21 mouse cellular contexts compared by ENCODE assay signal in the genomic region with DNA sequence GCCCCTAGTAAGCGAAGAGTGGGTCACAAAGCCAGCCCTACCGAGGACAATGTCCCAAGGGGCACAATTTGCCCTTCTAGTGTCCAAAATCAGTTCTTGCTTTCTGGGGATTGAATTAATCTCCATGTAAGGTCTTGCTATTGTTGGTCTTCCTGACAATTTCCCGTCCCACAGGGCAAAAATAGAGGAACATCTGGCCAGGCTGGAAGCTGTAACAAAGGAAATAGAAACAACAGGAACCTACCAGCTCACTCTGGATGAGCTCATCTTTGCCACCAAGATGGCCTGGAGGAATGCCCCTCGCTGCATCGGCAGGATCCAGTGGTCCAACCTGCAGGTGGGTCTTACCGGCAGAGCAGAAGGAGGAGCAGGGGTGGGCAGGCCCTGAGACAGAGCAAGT. TPM values are rescaled to one million over a fixed set of nuclear protein-coding genes. Genes with fewer than 3 reads are reported as not detected.
DNase-seq lines count a peak whose midpoint lies in the region; ATAC-seq lines count a peak whose summit lies in the region.
"Had no signal": no experiment of that assay in that cellular context is flagged by ENCODE, and none has a peak within 500 bp of the region (broad histone marks: within the 10 kb centered on the region; RNA-seq: fewer than 3 reads in every experiment).

No protein-coding gene starts in this region.

- H3K4me3 ChIP-seq in lung, embryonic 16.5 days (ENCODE audit: low read length), result no peak overlapping the region
- H3K4me3 ChIP-seq: embryonic facial prominence, embryonic 13.5 days; liver, embryonic 12.5 days; midbrain, embryonic 12.5 days; neural tube, embryonic 12.5 days had no signal

- no peak overlapping the region for H3K4me2 ChIP-seq in lung, embryonic 16.5 days (ENCODE audit: low read depth, low read length)
- H3K4me2 ChIP-seq: embryonic facial prominence, embryonic 13.5 days; liver, embryonic 12.5 days; midbrain, embryonic 12.5 days; neural tube, embryonic 12.5 days had no signal

- no peaks in the 10 kb centered on the region for H3K36me3 ChIP-seq in lung, embryonic 16.5 days (ENCODE audit: control insufficient read depth, insufficient read depth, low read length)
- H3K36me3 ChIP-seq: embryonic facial prominence, embryonic 13.5 days; G1E; liver, embryonic 12.5 days; midbrain, embryonic 12.5 days; neural tube, embryonic 12.5 days had no signal

- WGBS in lung, embryonic 16.5 days, result 74% methylated on average over 6 of the region's 6 CpGs

- H3K9me3 ChIP-seq in lung, embryonic 16.5 days (ENCODE audit: control insufficient read depth, low read length), result no peaks in the 10 kb centered on the region
- H3K9me3 ChIP-seq: embryonic facial prominence, embryonic 13.5 days; G1E; liver, embryonic 12.5 days; midbrain, embryonic 12.5 days; neural tube, embryonic 12.5 days had no signal

- no peak overlapping the region for H3K9ac ChIP-seq in lung, embryonic 16.5 days (ENCODE audit: low read length)
- H3K9ac ChIP-seq: embryonic facial prominence, embryonic 13.5 days; liver, embryonic 12.5 days; midbrain, embryonic 12.5 days; neural tube, embryonic 12.5 days had no signal

- no peaks in the 10 kb centered on the region for H3K27me3 ChIP-seq in lung, embryonic 16.5 days (ENCODE audit: control insufficient read depth, insufficient read depth, low read depth, low read length)
- H3K27me3 ChIP-seq: embryonic facial prominence, embryonic 13.5 days; liver, embryonic 12.5 days; midbrain, embryonic 12.5 days; neural tube, embryonic 12.5 days had no signal

- ATAC-seq in lung, embryonic 16.5 days (ENCODE audit: low read depth), result peak; percentile 17; the same call in 1 of the 2 replicates
- ATAC-seq: activated CD4-positive, CD25-positive, alpha-beta regulatory T cell, adult 4 months; forebrain, embryonic 16.5 days; liver, embryonic 12.5 days had no signal

- DNase-seq in heart, adult 11 months, result peak; percentile 96
- DNase-seq in heart, postnatal 4 days, result no peak
- DNase-seq in kidney, adult 9 months, result peak; percentile 18
- DNase-seq in kidney, adult 11 months, result no peak
- no peak for DNase-seq in lung, adult 18-20 months
- DNase-seq in kidney, postnatal 36 days, result peak; percentile 2 to 4
- DNase-seq in ovary, adult 18-20 months (ENCODE audit: low spot score), result no peak
- DNase-seq: adrenal gland, postnatal 14 days; cerebellum, adult 11 months; cerebellum, postnatal 10 days; thymus, postnatal 14 days had no signal

- H3K27ac ChIP-seq in lung, embryonic 16.5 days (ENCODE audit: low read length), result peak overlapping the region; percentile 71
- H3K27ac ChIP-seq: embryonic facial prominence, embryonic 13.5 days; liver, embryonic 12.5 days; macrophage; midbrain, embryonic 12.5 days; neural tube, embryonic 12.5 days had no signal

- no peaks in the 10 kb centered on the region for H3K4me1 ChIP-seq in lung, embryonic 16.5 days (replicated peaks; ENCODE audit: control insufficient read depth, insufficient read depth, low read length)
- H3K4me1 ChIP-seq: embryonic facial prominence, embryonic 13.5 days; liver, embryonic 12.5 days; midbrain, embryonic 12.5 days; neural tube, embryonic 12.5 days had no signal

RNA-seq across cellular contexts. Expression of a gene that starts 14.6 kb away (rescaled TPM):
- 1 to 10 TPM; 5.6 to 6.5 TPM for total RNA-seq in heart, postnatal 4 days (2021)
- 5.1 and 5.2 TPM in 2 replicates for polyA plus RNA-seq in lung, embryonic 16.5 days (2015; fragmentation: Nextera tagmentation; extraction: Ambion mirVana)
- total RNA-seq: G1E; hematopoietic stem cell, adult 5-6 weeks had no signal
- polyA plus RNA-seq: activated CD4-positive, CD25-positive, alpha-beta regulatory T cell, adult 4 months; G1E had no signal

RNA-seq across cellular contexts. Expression of a gene that starts 49.6 kb away (rescaled TPM):
- total RNA-seq in heart, postnatal 4 days (2021), result 10 to 100 TPM; 51.8 to 56.0 TPM
- 50.8 and 60.8 TPM in 2 replicates for polyA plus RNA-seq in lung, embryonic 16.5 days (2015; fragmentation: Nextera tagmentation; extraction: Ambion mirVana)

Comparison
In these comparisons a context has a peak if more than half of its experiments do, and no peak if none do; other contexts are left out.
1. DNase-seq: peak in heart, adult 11 months (single experiment), kidney, adult 9 months (single experiment) and kidney, postnatal 36 days (2 of 2); none in heart, postnatal 4 days (single experiment), kidney, adult 11 months (single experiment), lung, adult 18-20 months (0 of 2) and ovary, adult 18-20 months (single experiment).